Mouse (Mus musculus) heart, postnatal 0 days (tissue): ENCODE measurements around the gene Slc36a3.

Experiments
- CTCF ChIP-seq: IDR thresholded peaks from 2 replicates; pipeline ENCODE4 v1.5.1; 2016; ENCODE audit warnings: antibody characterized with exemption, control low read depth, low read depth
- EP300 ChIP-seq: IDR thresholded peaks from 2 replicates; pipeline ENCODE4 v1.6.1; 2016; ENCODE audit warnings: antibody characterized with exemption, low read depth

GRCm38 (mm10) chr11:55120279-55120678 is 31.2 kb downstream of the Slc36a3 start:
- no peak for TF ChIP-seq CTCF
- TF ChIP-seq EP300, result no peak
